Mouse (Mus musculus): ENCODE data around the gene 0610012G03Rik. TPM values are rescaled to one million over a fixed set of nuclear protein-coding genes. Genes with fewer than 3 reads are reported as not detected.

0610012G03Rik gene
- total RNA-seq, 2 experiments from 2014 or later, result 43.3 to 46.9 TPM

Small RNA genes within 50 kb of the gene (microRNA-seq; reads per million reads assigned to microRNA genes)
- not detected for gene Gm26269

Other genes with a start within 250 kb of the 0610012G03Rik start
- gene Meltf, start 69.7 kb downstream of the 0610012G03Rik start, total RNA-seq (2021), result under 1 TPM in 1 of 2 experiments, not detected in 1; 0.08 TPM
- 1 to 10 TPM; 6.4 to 7.9 TPM for gene Pigz, start 14.6 kb downstream of the 0610012G03Rik start, total RNA-seq (2021)
- 10 to 100 TPM; 33.2 to 35.1 TPM for gene Ncbp2, start within 50 bp of the 0610012G03Rik start, total RNA-seq (2021)
- 10 to 100 TPM; 22.4 to 23.2 TPM for gene Senp5, start 54.8 kb upstream of the 0610012G03Rik start, total RNA-seq (2021)
- 10 to 100 TPM; 36.2 to 38.1 TPM for gene Pak2, start 130.8 kb upstream of the 0610012G03Rik start, total RNA-seq (2021)
- 10 to 100 TPM; 21.5 to 22.9 TPM for gene Pigx, start 151.2 kb upstream of the 0610012G03Rik start, total RNA-seq (2021)
- gene Cep19, start 151.3 kb upstream of the 0610012G03Rik start, total RNA-seq (2021), result 1 to 10 TPM; 8.0 TPM
- 10 to 100 TPM; 13.3 to 15.2 TPM for gene Nrros, start 217.1 kb upstream of the 0610012G03Rik start, total RNA-seq (2021)
- gene Bex6, start 231.3 kb upstream of the 0610012G03Rik start, total RNA-seq (2021), result not detected